Mouse (Mus musculus): Measurements from ENCODE around the gene Zyg11a.

GRCm38 (mm10) chr4:108199236-108199635, 18.6 kb downstream of the Zyg11a start:
- TF ChIP-seq CTCF (IDR thresholded peaks at IDR 0.05; ENCODE audit: low read depth, low read length) (no peak), POLR2A (IDR thresholded peaks at IDR 0.05; ENCODE audit: borderline replicate concordance, low read depth, low read length) (no peak)
